Mouse (Mus musculus) lung, postnatal 14 days (tissue): ENCODE measurements at regions not wholly inside any gene's neighbourhood (a gene's known extent, or its start where the extent isn't known, plus 50 kb on each side); places are given as distances from the start of the nearest gene placed in this dataset.

ENCODE experiments used
- DNase-seq: peaks from one replicate; pipeline ENCODE4 v3.0.0; 2021

DNA sequence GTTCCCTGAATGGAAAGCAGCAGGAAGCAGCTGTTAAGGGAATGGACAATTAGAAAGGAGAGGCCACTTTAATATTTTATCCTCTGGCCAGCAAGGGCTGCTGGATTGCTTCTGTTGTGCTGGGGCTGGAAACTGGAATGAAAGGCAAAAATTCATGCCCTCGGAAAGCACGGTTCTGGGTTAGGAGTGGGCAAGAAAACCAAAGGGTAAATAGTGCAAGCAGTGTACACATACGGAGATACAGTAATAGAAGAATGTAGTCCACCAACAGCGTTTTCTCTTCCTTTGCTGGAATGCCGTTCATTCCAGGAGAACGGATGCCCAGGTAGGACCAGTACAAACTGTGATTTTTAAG lies 50.8 kb upstream of the Zfr start:
- DNase-seq, result no peak

DNA sequence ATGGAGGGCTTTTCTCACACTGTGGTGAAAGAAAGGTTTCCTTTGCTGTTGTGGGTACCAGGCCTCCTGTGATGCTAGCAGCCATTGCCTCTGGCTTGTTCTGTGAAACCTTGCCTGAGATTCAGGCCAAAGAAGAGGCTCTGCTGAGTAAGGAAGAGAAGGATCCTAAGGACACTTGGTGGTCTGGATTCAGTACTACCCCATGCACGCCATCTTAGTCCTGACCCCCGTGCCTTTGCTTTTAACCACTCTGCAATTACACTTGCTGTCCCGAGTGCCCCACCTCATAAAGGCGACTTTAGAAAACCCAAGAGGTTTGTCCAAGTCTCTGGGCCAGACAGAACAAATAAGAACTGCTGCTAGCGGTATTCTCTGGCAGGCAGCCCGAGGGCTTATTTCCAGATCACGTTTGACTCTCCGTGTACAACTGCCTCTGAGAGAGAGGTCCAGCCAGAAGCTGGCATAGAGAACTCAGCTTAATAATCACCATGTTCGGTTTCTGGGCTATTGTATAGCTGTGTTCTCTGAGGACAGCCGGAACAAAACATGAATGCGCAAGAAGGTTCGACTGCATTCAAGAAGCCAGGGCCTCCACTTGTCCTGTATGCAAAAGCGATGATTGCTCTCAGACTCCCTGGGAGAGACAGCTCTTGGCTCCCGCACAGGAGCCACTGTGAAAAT lies 51.3 kb upstream of the Zfr start:
- DNase-seq, result peak; percentile 88

DNA sequence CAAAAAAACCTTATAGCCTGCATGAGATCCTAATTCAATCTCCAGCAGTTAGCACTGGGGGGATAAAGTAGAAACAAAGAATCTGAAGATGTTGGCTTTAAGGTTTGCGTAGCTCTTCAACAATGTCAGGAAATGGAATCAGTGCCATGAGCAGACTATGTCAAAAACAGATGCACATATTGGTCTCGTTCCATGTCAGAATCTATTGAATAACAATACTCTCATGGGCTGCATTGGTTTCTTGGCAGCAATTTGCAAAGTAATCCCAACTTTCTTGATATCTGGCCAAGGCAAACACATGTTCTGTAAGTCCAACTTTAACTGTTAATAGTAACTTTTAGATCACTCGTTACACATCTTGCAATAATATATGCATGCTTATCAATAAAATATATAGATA lies 58.1 kb upstream of the Sub1 start:
- no peak for DNase-seq

DNA sequence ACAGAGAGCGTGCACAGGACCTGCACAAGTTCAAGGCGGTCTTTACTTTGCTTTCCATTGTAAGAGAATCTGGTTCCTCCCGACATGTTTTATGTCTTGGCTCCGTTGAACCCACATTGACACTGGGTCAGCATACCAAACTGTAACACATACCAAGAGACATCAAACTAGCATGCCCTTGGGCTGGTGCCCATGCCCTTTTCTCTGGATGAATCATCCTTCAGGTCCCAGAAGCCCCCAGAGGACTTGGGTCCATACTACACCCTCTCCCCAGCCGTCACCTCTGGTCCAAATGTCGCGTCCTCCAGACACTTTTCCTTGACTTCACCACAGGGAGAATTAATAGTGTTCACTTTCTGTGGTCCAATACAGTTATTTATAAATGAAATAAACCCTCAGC lies 56.8 kb upstream of the Sub1 start:
- no peak for DNase-seq

DNA sequence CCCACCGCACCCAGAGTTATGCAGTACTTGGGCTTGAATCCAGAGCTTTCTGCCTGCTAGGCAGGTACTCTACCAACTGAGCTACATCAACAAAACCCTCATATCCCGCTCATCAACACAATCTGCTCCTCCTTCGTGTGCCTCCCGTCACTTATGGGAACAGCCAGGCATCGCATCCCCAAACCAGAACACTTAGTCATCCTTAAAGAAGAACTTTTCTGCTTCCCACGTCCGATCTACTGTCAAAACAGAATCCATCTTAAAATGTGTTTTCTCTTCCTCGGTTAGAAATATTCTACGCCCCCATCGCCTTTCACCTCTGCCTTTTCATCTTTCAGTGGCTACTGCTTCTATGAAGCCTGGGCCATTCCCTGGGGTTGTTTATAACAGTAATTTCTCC lies 52.2 kb upstream of the Sub1 start:
- DNase-seq, result no peak

DNA sequence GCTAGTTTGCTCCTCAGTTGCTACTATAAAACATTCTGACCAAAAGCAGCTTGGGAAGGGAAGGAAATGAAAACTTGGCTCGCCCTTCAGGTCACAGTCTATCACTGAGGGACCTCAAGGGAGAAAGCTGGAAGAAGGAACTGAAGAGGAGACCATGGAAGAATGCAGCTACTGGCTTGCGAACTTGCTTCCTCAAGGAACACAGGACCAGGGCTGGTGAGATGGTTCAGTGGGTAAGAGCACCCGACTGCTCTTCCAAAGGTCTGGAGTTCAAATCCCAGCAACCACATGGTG lies 51.4 kb upstream of the Sub1 start:
- no peak for DNase-seq

DNA sequence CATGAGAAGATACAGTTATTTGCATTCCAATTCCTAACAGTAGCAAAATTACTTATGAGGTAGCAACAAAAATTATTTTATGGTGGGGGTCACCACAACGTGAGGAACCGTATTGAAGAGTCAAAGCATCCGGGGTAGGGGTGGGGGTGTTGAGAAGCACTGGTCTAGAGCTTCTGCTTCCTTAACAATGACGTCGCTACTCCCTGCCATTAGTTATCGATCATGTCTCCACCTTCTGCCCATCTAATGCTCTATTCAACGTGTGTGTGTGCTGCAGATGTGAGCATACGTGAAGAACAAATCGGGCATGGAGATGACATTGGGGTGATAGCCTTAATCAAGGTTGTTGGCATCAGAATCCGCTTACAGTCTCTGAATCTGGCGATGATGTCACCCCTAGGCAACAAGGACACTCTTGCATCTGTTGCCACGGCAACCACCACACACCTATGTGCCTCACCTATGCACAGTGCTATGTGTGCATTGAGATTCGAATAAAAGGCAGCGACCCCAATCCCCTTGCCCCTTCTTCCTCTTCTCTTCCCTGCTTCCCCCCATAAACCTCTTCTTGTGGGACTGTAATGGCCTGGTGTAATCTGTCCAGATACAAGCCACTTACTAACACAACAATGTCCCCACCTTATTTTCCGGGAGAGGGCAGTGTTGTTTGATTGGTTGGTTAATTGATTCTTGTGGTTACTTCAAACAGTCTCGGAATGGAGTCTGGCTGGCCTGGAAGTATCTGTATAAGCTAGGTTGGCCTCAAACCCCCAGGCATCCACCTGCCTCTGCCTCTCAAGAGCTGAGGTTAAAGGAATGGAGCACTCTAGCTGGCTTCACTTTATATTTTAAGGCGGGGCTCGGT lies 50.8 kb upstream of the Sub1 start:
- no peak for DNase-seq
